Comparison of ENCODE assay signal across 10 mouse cellular contexts in the genomic region with DNA sequence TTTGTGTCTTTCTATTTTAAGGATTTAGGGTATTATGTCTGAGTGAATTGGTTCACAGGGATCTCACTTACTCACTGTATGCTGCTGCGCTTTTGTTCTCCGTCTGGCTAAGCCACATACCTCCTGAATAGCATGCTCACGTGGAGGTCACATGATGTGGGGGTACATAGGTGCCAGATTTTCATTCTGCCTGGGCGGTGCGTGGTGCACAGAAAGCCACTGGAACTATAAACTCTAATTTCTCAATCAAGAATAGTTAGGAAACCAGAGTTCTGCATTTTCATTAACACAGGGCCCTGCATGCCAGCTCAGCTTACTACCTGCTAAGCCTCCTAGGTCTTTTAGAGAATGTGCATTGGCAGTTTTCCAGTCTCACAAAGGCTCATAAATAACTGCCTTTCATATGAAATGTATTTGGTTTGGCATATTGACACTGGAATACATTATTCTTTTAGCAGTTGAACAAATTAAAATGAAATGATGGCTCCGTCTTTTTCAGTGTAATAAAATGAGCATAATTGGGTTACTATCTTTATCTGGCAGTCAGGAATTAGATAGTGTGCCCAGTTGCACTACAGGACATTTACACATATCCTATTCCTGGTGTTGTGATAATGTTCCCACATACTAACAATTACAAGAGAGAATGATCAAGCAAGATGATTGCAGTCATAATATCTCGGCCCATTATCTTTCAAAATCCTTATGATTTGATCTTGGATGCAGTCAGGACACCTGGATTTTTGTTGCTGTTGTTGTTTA.
A peak's percentile ranks its signal among the peaks of the same experiment; 100 is the strongest.
DNase-seq lines count a peak whose midpoint lies in the region; ATAC-seq and TF ChIP-seq lines count a peak whose summit lies in the region.
"Had no signal": no experiment of that assay in that cellular context is flagged by ENCODE, and none has a peak within 500 bp of the region (broad histone marks: within the 10 kb centered on the region; RNA-seq: fewer than 3 reads in every experiment).

No protein-coding gene starts in this region.

- no peak overlapping the region for H3K9ac ChIP-seq in heart, embryonic 16.5 days (ENCODE audit: low read length)
- H3K9ac ChIP-seq in forebrain, postnatal 0 days: no peak overlapping the region
- H3K9ac ChIP-seq: liver, postnatal 0 days had no signal

- H3K4me2 ChIP-seq in heart, embryonic 16.5 days (ENCODE audit: low read depth, low read length): 0 out of 2 replicates have a peak overlapping the region, but pooled peaks have one; percentile 5
- H3K4me2 ChIP-seq in forebrain, postnatal 0 days (ENCODE audit: low read depth): no peak overlapping the region

- H3K36me3 ChIP-seq in heart, embryonic 16.5 days (ENCODE audit: control insufficient read depth, insufficient read depth): no peaks in the 10 kb centered on the region
- H3K36me3 ChIP-seq in heart, embryonic 10.5 days: no peaks in the 10 kb centered on the region
- H3K36me3 ChIP-seq in forebrain, postnatal 0 days (ENCODE audit: insufficient read depth): no peaks in the 10 kb centered on the region

- no peaks in the 10 kb centered on the region for H3K9me3 ChIP-seq in heart, embryonic 16.5 days (replicated peaks; ENCODE audit: control insufficient read depth, low read length)
- H3K9me3 ChIP-seq in heart, embryonic 10.5 days: no peaks in the 10 kb centered on the region
- H3K9me3 ChIP-seq in forebrain, postnatal 0 days (ENCODE audit: low read length): no peaks in the 10 kb centered on the region

- no peak overlapping the region for H3K27ac ChIP-seq in heart, embryonic 16.5 days (ENCODE audit: low read length)
- no peak overlapping the region for H3K27ac ChIP-seq in heart, embryonic 10.5 days
- peak overlapping the region; percentile 30; the same call in 1 of the 2 replicates for H3K27ac ChIP-seq in forebrain, postnatal 0 days (ENCODE audit: low read depth, low read length)

- H3K4me3 ChIP-seq in heart, embryonic 16.5 days (ENCODE audit: low read length): no peak overlapping the region
- no peak overlapping the region for H3K4me3 ChIP-seq in heart, embryonic 10.5 days
- H3K4me3 ChIP-seq in forebrain, postnatal 0 days (ENCODE audit: low read depth, low read length): no peak overlapping the region

- no peak for DNase-seq in heart, embryonic 10.5 days (ENCODE audit: low spot score)
- DNase-seq in right cerebral cortex, postnatal 4 days: peak; percentile 2
- no peak for DNase-seq in right cerebral cortex, postnatal 25 days
- peak; percentile 54 for DNase-seq in forebrain, postnatal 0 days
- DNase-seq in thymus, postnatal 36 days: no peak
- DNase-seq in frontal cortex, postnatal 25 days (ENCODE audit: low spot score in 2 of 2): no peak
- DNase-seq: liver, postnatal 0 days had no signal

- peaks cover 14% of the 10 kb centered on the region for H3K4me1 ChIP-seq in heart, embryonic 16.5 days (ENCODE audit: control insufficient read depth, insufficient read depth, low read length)
- H3K4me1 ChIP-seq in heart, embryonic 10.5 days: peaks cover 6% of the 10 kb centered on the region; the same call in 1 of the 2 replicates
- 0 out of 2 replicates have a peak, but pooled peaks cover 6% of the 10 kb centered on the region for H3K4me1 ChIP-seq in forebrain, postnatal 0 days (ENCODE audit: insufficient read depth)

- TF ChIP-seq CTCF in forebrain, postnatal 0 days (IDR thresholded peaks at IDR 0.05; ENCODE audit: low read depth): no peak

- WGBS in heart, embryonic 16.5 days: 53% methylated on average over 7 of the region's 7 CpGs
- 84% methylated on average over 7 of the region's 7 CpGs for WGBS in heart, embryonic 10.5 days
- 13% methylated on average over 7 of the region's 7 CpGs for WGBS in forebrain, postnatal 0 days

- no peaks in the 10 kb centered on the region for H3K27me3 ChIP-seq in heart, embryonic 16.5 days (ENCODE audit: control insufficient read depth, insufficient read depth, low read length)
- no peaks in the 10 kb centered on the region for H3K27me3 ChIP-seq in heart, embryonic 10.5 days (ENCODE audit: insufficient read depth, poor library complexity, severe bottlenecking)
- no peaks in the 10 kb centered on the region for H3K27me3 ChIP-seq in forebrain, postnatal 0 days (ENCODE audit: insufficient read depth, low read length)

- no peak; the same call in 1 of the 2 replicates for ATAC-seq in heart, embryonic 16.5 days (replicated peaks; ENCODE audit: extremely low read depth, insufficient read depth, low FRiP score)
- peak; percentile 91 for ATAC-seq in forebrain, postnatal 0 days
- ATAC-seq in inflammation-experienced regulatory T-cells, adult 6 months: no peak
- ATAC-seq: CD4-positive, CD25-positive, alpha-beta regulatory T cell, adult 4 months; liver, postnatal 0 days had no signal

Comparison
In these comparisons a context has a peak if more than half of its experiments do, and no peak if none do; other contexts are left out.
1. DNase-seq: peak in right cerebral cortex, postnatal 4 days (single experiment) and forebrain, postnatal 0 days (single experiment); none in heart, embryonic 10.5 days (single experiment), right cerebral cortex, postnatal 25 days (single experiment), thymus, postnatal 36 days (0 of 2) and frontal cortex, postnatal 25 days (0 of 2).